Mouse (Mus musculus): ENCODE data around the gene Utrn.

The Utrn gene

GRCm38 (mm10) chr10:12869846-12870245 is 681 bp upstream of the Utrn start:
- no peak for DNase-seq (ENCODE audit: low spot score)

- DNase-seq (ENCODE audit: low spot score) = peak; percentile 75
These were observed 756 bp downstream of the Utrn start for GRCm38 (mm10) chr10:12868189-12869028.

GRCm38 (mm10) chr10:12867733-12868188 is 1.4 kb downstream of the Utrn start:
- no peak for DNase-seq (ENCODE audit: low spot score)

GRCm38 (mm10) chr10:12866971-12867732 is 2.0 kb downstream of the Utrn start:
- peak; percentile 46 for DNase-seq (ENCODE audit: low spot score)

- no peak for DNase-seq (ENCODE audit: low spot score)
These were observed 4.0 kb downstream of the Utrn start for GRCm38 (mm10) chr10:12865201-12865600.

GRCm38 (mm10) chr10:12863581-12863980 is 5.6 kb downstream of the Utrn start:
- DNase-seq (ENCODE audit: low spot score) = no peak

- DNase-seq (ENCODE audit: low spot score) = no peak
These were observed 7.1 kb downstream of the Utrn start for GRCm38 (mm10) chr10:12862047-12862446.

GRCm38 (mm10) chr10:12861381-12861780 is 7.8 kb downstream of the Utrn start:
- DNase-seq (ENCODE audit: low spot score) = no peak

- no peak for DNase-seq (ENCODE audit: low spot score)
These were observed 8.4 kb downstream of the Utrn start for GRCm38 (mm10) chr10:12860765-12861164.

GRCm38 (mm10) chr10:12860331-12860730 is 8.8 kb downstream of the Utrn start:
- DNase-seq (ENCODE audit: low spot score) = no peak

GRCm38 (mm10) chr10:12858017-12858416 is 11.1 kb downstream of the Utrn start:
- DNase-seq (ENCODE audit: low spot score) = no peak

GRCm38 (mm10) chr10:12854298-12854697 is 14.9 kb downstream of the Utrn start:
- peak; percentile 16 for DNase-seq (ENCODE audit: low spot score)

GRCm38 (mm10) chr10:12853776-12854175 is 15.4 kb downstream of the Utrn start:
- DNase-seq (ENCODE audit: low spot score) = no peak

GRCm38 (mm10) chr10:12853196-12853620 is 16.0 kb downstream of the Utrn start:
- no peak for DNase-seq (ENCODE audit: low spot score)

- no peak for DNase-seq (ENCODE audit: low spot score)
These were observed 16.6 kb downstream of the Utrn start for GRCm38 (mm10) chr10:12852416-12853195.

GRCm38 (mm10) chr10:12850781-12851471 is 18.2 kb downstream of the Utrn start:
- no peak for DNase-seq (ENCODE audit: low spot score)

GRCm38 (mm10) chr10:12848322-12849108 is 20.6 kb downstream of the Utrn start:
- DNase-seq (ENCODE audit: low spot score) = no peak

- DNase-seq (ENCODE audit: low spot score) = no peak
These were observed 26.6 kb downstream of the Utrn start for GRCm38 (mm10) chr10:12842543-12842942.

GRCm38 (mm10) chr10:12841497-12841896 is 27.7 kb downstream of the Utrn start:
- DNase-seq (ENCODE audit: low spot score) = no peak

GRCm38 (mm10) chr10:12837636-12838035 is 31.5 kb downstream of the Utrn start:
- no peak for DNase-seq (ENCODE audit: low spot score)
